Mouse (Mus musculus) common myeloid progenitor, adult 5-6 weeks (primary cell): ENCODE measurements around the gene Sat1. TPM values are rescaled to one million over a fixed set of nuclear protein-coding genes. Genes with fewer than 3 reads are reported as not detected.
"Not testable (repeated sequence)": the region's sequence is repeated elsewhere in the genome, so short reads cannot be mapped to it uniquely, and the experiment has no call there.

Source experiments
- ATAC-seq: replicated peaks from 2 replicates; pipeline ENCODE4 v1.8.0; 2016; ENCODE audit warnings: low read depth, mild to moderate bottlenecking, moderate TSS enrichment, inconsistent platforms; ENCODE audit not compliant: poor library complexity, severe bottlenecking
- total RNA-seq: library from RNA; stranded (forward); fragments of 200-1000, 187-1606 nt; gene quantifications from 2 replicates; pipeline ENCODE4 v1.2.3, GENCODE M21; 2017

Gene Sat1
- total RNA-seq, result 91.7 and 99.2 TPM in 2 replicates

DNA sequence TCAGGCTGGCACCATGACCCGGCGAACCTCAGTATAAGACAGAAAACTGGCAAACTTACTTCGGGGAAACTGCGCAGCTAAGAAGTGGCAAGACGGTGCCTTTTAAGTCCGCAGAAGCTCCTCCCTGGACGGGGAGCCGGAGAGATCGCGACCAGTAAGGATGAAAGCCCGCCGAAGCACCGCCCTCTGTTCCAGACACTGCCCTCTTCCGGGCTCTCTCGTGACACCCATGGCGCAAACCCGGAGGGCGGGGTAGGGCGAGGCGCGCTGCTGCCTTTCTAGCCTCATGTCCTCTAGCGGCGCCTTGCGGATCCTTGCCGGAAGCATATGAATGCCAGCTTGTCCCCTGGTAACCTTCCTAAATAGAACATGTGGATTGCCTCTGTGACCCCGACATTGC, at the start of gene Sat1:
Sat1 (minus strand) TSS at position 179 of the 400 bp plus-strand sequence.
- peak; percentile 94 for ATAC-seq

DNA sequence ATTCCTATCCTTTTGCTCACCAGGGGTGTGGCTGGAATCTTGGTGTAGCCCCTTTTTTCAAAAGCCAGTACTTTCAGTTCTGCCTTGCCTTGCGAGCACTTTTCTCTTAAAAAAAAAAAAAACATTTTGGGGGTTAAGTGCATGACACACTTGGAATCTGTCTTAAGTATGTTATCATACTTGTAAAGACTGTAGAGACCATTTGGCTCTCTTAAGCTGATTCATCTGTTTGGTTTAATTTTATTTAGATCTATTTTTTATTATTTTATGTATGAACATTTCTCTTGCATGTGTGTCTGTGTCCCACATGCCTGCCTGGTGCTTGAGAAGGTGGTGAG, 46.6 kb upstream of the Sat1 start:
- peak; percentile 19 for ATAC-seq

DNA sequence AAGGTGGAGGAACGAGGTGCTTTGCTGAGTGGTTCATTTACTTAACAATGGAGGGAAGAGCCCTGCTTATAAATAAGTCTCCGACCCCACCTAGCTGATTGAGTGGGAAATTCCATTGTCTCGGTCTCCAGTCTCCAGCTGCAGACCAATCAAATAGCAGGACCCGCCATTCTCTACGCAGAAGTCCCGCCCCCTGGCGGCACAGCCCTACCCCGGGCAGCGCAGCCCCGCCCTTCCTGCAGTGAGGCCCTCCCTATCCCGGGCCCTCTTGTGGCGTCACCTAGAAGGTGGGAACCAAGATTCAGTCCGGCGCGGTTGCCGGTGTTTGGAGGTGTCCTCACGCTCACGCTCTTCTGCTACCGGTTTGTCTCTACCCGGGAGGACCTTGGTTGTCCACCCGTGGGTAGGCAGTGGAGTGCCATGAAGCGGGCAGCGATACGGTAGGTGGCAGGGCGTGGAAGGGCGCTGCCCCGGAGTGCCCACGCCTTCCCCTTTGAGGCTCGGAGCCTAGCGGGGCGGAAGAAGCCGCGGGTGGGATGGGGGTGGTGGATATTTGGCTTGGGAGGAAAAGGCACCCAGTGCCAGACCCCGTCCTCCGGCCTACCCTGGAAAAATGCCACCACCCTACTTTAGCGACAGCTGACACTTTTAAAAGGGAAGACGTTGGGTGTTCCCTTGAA, 46.1 kb upstream of the Sat1 start, which contains the start of gene Acot9:
Acot9 (plus strand) TSS at position 209 of the 680 bp plus-strand sequence.
- peak; percentile 98 for ATAC-seq

DNA sequence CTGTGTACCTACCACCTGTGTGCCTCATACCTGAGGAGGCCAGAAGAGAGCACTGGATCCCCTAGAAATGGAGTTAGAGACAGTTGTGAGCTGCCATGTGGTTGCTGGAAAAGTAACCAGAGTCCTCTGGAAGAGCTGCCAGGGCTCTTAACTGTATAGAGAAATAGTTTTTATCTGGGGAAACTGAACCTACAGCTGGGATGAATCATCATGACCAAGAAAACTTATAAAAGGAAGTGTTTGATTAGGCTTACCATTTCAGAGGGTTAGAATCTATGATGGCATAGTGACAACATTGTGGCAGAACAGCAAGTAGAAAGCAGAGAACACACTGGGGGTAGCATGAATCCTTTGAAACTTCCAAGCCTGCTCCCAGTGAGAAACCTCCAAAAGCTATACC, 40.6 kb upstream of the Sat1 start:
- no peak for ATAC-seq

DNA sequence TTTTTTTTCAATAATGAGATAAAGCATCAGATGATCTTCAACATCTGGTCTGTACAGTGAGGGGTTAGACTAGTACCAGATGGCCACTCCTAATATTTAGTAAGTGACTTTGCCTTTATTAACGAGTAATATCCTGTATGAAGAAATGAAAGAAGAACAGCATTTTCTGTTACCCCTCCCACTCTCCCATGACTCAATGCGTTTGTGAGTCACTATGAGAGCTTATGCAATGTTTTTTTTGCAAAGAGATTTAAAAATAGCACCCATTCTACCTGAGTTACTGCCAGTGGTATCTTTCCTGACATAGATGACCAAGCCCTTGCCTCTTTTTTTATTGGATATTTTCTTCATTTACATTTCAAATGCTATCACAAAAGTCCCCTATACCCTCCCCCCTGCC, 2.0 kb upstream of the Sat1 start:
- ATAC-seq, result no peak

DNA sequence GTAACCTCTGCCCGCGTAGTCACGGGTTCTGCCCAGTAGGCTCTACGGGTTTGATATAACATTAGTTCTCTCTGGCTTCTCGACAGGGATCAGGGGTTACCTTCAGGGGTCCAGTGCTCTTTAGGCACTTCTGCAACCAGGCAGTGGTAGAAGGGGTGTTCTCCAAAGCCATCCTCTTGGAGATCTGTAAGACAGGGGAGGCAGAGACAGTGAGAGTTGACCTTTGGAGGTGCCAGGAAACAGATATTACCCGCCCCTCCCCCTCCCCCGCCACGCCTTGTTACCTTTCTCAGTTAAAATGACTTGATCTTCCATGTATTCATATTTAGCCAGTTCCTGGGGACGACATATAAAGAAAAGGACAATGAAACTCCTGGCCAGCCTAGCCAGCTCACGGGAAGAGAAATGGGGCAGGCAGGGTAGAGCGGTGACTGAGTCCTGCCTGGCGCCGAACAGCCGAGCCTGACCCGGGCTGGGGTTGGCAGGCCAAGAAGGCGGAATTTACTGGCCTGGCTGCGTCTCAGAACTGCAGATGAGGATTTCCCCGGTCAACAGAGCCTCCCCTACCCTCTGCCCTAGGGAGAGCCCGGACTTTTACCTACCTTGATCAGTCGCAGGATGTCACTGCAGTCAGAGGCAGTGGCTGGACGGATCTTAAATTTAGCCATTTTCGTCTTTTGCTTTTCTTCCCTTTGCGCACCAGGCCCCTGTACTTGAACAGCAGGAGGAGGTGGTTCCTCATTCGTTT, 574 bp downstream of the Sat1 start:
- ATAC-seq, result peak; percentile 37

DNA sequence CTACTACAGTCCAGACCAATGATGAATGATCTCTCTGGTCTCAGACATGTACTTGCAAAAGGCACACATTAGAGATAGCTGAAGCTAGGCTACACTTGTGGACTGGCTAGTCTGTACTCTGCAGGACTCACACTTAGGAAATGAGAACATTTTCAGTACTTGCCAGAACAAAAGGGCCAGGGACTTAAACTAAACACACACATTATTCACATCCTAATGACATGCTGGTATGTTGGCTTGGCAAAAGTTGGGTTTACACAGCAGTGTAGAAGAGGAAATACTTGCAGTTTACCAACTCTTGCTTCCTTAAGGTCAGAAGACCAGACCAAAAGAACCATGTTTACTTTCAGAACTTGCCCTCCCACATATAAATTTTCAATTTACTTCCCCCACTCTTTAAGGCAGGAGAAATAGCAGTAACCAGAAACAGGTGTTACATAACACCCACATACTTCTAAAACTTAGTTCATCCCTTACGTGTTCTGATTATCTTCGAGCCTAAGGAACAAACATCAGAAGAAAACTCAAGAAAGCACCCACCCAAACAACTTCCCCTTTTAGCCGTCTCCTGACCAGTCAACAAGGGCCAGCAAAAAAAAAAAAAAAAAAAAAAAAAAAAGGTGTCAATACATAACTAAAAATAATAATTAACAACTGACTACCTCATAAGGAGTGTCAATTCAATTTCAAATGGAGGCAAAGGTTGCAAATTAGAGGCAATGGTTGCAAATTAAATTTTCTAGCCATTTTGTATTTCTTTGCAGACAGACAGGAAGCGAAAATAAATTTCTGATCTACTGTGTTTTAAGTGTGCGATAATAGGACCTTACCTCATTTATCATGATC, 1.7 kb downstream of the Sat1 start:
- no peak for ATAC-seq

DNA sequence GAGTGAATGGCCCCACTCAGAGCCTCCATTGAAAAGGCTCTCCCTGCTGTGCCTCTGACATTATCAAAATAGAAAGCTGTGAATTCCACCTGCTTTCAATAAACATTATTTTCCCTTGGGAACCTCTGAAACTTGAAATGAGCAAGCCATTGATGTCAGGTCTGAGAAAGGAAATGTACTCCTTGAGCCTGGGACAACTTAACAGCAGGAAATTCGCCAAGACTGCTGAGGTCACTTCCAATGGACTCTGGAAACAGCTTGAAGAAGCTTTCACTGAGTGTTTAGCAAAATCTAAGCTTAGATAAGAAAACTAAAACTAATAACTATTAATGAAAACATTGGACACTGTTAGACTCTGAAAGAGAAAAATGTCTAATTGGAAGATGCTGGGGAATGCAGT, 7.6 kb downstream of the Sat1 start:
- ATAC-seq, result no peak

DNA sequence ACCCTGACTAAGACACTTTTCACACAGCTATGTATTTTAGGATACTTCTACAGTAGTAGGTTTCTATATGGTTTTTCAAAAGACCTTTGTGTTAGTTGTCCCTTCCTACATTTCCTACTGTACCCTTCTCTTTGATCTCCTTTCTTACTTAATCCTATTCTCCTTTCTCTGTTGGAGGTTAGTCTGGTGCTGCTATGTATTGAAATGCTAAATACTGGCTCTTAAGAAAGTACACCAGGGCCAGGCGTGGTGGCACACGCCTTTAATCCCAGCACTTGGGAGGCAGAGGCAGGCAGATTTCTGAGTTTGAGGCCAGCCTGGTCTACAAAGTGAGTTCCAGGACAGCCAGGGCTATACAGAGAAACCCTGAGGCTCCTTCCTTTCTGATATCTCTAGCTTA, 10.8 kb downstream of the Sat1 start:
- ATAC-seq, result not testable (repeated sequence)

DNA sequence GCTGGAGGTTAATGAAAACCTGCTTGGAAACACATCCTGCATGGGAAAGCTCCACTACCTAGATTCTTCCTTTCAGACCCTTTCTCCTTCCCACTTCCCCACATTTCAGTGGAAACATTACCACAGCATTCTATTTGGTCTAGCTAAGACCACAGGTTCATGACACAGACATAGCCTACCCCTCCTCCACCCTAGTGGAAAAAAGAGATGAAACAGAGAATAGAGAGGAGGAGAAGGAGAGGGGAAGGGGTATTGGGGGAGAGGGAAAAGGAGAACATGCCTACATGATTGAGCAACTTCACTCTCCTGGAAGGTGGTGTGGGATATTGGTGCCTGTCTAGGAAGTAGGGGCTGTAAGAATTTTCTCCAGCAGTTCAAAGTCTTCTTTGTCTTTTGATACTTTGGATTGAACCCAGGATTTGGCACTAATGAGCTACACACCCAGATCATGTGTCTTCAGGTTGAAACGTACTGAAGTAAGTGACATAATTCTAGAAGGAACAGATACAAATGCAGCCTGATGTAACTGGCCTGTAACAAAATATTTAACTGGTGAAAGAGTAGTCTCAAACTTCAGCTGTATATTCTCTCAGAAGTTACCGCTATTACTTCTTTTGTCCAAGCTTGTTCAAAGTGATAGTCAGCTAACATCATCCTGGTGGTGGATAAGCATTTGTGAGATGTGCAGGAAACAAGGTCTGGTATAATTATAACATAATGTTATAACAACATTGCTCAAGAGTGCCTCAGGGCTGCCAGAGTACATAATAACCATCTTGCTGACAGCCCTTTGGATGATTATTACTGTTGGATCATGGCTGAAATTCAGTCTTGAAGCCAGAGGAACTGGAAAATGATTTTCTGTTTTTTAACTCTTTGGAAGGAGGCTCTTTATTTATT, 13.6 kb downstream of the Sat1 start:
- ATAC-seq, result peak; percentile 45

DNA sequence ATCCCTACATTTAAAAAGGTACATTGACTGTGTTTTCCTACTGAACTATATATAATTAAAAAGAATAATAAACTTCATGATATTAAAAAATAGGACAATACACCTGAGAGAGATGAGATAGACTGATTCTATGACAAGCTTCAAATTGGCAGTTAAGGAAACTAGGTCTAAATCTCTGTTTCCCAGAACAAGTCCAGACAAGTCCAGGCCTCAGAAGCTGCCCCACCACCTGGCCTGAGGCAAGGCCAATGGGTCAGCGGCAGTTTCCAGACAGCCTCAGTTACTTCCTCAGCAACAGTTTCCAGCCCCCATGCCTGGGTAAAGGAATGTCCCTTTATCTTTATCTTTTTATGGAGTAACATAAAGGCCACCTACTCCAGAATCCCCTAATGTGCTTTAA, 14.4 kb downstream of the Sat1 start:
- ATAC-seq, result no peak

DNA sequence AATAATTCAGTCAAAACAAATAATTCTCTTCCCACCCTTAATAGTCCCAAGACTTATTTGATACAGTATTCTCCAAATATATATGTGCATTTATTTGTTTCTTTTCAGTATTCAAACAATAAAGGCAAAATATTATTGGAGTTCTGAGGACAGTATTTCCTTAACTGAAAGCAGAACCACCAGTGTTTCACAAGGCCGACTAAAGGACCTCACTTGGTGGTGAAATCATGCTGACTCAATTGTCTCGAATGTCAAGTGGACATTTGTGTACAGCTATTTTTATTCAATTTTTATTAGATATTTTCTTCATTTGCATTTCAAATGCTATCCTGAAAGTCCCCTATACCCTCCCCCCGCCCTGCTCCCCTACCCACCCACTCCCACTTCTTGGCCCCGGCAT, 21.3 kb downstream of the Sat1 start:
- ATAC-seq, result no peak

DNA sequence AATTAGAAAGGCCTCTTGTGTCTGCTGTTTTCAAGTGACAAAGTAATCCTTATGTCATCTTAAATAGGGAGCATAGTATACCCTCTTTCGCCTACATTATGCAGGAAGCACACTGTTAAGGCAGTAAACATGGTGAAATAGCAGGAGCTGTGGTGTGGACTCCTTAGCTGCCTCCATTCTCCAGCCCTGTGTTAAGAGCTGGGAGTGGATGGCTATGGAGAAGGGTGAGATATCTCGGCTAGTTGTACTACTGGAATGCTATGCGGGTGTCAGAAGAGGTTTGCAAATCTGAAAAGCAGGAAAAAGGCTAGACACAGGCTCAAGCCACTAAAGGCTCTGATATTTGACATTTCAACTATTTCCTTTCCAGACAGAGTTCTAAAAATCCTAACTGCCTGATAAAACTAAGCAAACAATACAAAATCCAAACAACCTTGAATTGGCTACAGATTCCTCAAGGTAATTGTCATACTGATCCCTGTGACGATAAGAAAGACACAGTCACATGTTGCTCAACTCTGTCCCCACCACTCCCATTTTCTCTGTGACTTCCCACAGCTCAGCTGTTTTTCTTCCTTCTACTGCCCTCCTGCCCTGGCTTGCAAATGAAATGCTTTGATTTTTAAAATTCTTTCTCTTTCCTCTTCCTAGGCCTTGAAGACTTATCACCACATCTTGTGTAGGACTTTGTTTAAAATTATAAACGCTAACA, 22.4 kb downstream of the Sat1 start:
- ATAC-seq, result no peak

DNA sequence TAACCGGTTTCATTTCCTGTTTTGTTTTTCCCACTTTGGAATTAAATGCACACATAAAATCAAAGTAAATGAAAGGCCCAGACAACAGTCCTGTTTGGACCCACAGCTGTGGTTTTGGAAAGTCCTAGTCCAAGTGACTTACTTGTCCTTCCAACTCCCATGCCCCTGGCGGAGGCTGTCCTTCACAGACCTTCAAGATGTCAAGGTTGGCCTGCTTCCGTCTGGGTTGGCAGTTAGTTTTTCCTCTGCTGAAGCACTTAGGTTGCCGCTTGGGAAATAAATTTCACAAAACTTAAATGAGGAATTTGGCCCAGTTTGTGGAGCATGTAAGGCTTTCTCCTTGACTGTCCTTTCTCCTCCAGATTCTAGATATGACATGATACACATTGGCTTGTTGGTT, 24.3 kb downstream of the Sat1 start:
- ATAC-seq, result no peak

DNA sequence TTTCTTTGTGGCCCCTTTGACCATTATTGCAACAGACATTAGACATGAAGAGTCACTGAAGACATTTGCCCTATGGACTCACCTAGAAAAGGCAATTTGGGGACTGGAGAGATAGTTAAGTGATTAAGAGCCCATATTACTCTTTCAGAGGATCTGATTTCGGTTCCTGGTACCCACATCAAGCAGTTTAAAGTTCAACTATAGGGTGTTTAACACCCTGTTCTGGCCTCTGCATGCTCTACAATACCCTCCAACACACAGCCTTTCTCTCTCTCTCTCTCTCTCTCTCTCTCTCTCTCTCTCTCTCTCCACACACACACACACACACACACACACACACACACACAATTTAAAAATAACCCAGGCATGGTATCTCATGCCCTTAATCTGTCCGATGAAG, 38.6 kb downstream of the Sat1 start:
- ATAC-seq, result no peak

DNA sequence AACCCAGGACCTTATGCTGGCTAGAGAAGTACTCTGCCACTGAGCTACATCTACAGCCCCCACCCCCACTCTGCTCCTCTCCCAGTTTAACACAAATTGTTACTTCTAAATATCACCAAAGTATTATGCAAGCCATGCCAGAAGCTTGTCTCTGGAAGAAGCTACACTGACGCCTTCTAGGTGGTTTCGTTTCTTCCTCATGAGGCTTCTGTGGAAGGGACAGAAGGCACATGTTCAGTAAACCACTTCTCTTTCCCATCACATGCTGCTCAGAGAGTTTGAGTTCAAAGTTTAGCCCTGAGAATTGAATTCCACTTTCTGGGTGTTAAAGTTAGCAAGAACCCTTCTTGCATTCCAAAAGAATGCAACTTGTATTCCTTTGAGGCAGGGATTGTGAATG, 39.0 kb downstream of the Sat1 start:
- peak; percentile 87 for ATAC-seq

DNA sequence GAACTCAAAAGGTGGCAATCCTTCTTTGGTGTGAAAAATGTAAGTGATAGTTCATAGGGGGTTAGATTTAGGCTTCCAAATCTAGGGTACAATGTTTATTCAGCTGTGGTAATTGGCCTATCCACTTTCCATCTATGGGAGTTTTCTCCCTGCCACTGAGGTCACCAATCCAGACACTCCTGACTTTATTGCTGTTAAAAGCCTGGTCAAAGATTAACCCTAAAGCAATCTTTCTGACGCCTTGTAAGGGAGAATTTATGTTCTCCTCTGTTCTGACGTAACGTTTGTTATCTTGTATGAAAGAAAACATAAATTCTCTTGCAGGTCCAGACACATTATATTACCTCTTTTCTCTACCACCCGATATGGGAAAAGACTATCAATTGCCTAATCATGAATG, 40.7 kb downstream of the Sat1 start:
- no peak for ATAC-seq

DNA sequence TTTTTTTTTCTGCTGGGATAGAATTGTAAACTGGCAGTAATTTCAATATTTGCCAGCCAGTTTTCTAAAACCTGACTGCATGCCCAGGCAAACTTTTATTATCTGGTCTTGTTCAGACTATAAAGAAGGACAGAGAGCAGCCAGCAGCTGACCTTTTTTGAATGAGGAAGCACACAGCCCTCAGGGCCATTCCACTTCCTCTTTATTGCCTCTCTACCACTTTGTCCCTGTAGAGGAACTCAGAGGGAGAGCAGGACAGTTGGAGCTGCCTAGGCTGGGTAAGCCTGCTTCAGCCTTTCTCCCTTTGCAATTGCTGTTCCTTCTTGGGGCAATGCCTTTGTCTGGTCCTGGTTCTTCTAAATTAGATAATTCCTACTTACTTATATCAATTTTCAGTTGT, 43.9 kb downstream of the Sat1 start:
- peak; percentile 99 for ATAC-seq

DNA sequence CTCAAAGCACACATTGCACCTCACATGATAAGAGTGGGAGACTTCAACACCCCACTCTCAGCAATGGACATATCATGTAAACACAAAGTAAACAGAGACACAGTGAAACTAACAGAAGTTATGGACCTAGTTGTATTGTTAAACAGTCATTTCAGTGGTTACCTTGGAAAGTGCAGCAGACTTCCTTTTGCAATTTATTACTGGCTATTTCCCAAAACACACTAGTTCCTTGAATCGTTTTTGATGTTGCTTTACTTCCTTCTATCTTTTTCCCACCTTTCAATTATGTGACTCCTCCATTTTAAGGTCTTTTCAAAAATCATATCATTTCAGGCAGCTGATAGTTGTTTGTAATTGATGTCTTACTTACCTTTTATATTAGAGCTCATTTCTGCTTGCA, 44.5 kb downstream of the Sat1 start:
- no peak for ATAC-seq
